Comparison of ENCODE assay signal across 8 mouse cellular contexts in the genomic region with DNA sequence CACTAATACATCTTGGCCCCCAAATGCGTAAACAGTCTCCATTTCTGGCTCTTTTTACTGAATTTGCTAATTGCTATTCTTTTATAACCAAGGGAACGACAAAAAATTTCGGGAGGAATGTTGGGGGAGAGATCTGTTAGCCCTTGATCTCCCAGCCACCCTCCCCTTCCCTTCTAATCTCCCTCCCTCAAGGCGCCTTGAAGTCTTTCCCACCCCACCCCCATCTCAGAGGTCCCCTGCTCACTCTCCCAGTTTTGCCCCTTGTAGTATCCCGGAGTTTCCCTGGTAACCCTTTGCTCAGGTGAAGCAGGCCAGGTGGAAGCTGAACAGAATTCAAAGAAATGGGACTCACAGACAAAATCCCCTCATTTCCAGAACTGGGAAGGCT. TPM values are rescaled to one million over a fixed set of nuclear protein-coding genes. Genes with fewer than 3 reads are reported as not detected.
DNase-seq lines count a peak whose midpoint lies in the region; ATAC-seq lines count a peak whose summit lies in the region.

No protein-coding gene starts in this region.

- 0 out of 2 replicates have a peak overlapping the region, but pooled peaks have one; percentile 4 for H3K27ac ChIP-seq in neural tube, embryonic 11.5 days (ENCODE audit: low read depth, low read length)
- no peak overlapping the region for H3K27ac ChIP-seq in liver, embryonic 15.5 days (replicated peaks)

- no peak for ATAC-seq in neural tube, embryonic 11.5 days (ENCODE audit: insufficient read depth, low FRiP score, low TSS enrichment)
- ATAC-seq in liver, embryonic 15.5 days (ENCODE audit: insufficient read depth), result no peak

- H3K27me3 ChIP-seq in neural tube, embryonic 11.5 days (ENCODE audit: control insufficient read depth, insufficient read depth, low read length), result no peaks in the 10 kb centered on the region
- H3K27me3 ChIP-seq in liver, embryonic 15.5 days, result no peaks in the 10 kb centered on the region

- 10% methylated on average over 5 of the region's 5 CpGs for WGBS in neural tube, embryonic 11.5 days
- whole genome bisulfite sequencing in liver, embryonic 15.5 days (ENCODE audit: insufficient replicate concordance), result 29% methylated on average over 5 of the region's 5 CpGs

- peak; percentile 51 for DNase-seq in embryo, embryonic 10.5 days (ENCODE audit: low spot score)
- no peak for DNase-seq in embryo, embryonic 10 days (ENCODE audit: low spot score)
- no peak for DNase-seq in neural tube, embryonic 11.5 days (ENCODE audit: low spot score)
- no peak for DNase-seq in neural tube, embryonic 10.5 days (ENCODE audit: extremely low spot score, low spot score)
- no peak for DNase-seq in layer of hippocampus, postnatal 36 days
- no peak for DNase-seq in cerebellum, postnatal 4 days (ENCODE audit: low spot score in 2 of 2)
- DNase-seq in cerebellum, adult 8-10 months, result no peak

- peak overlapping the region; percentile 42 for H3K4me2 ChIP-seq in neural tube, embryonic 11.5 days (ENCODE audit: low read depth)
- H3K4me2 ChIP-seq in liver, embryonic 15.5 days, result peak overlapping the region; percentile 49

- H3K4me1 ChIP-seq in neural tube, embryonic 11.5 days (ENCODE audit: control insufficient read depth, insufficient read depth, low read length), result peaks cover 13% of the 10 kb centered on the region
- 0 out of 2 replicates have a peak, but pooled peaks cover 10% of the 10 kb centered on the region for H3K4me1 ChIP-seq in liver, embryonic 15.5 days (replicated peaks)

- H3K9me3 ChIP-seq in neural tube, embryonic 11.5 days (ENCODE audit: control insufficient read depth, low read length), result no peaks in the 10 kb centered on the region
- no peaks in the 10 kb centered on the region for H3K9me3 ChIP-seq in liver, embryonic 15.5 days (replicated peaks)

- peak overlapping the region; percentile 18; the same call in 1 of the 2 replicates for H3K4me3 ChIP-seq in neural tube, embryonic 11.5 days (ENCODE audit: low read depth, low read length)
- no peak overlapping the region for H3K4me3 ChIP-seq in liver, embryonic 15.5 days (replicated peaks)

- H3K9ac ChIP-seq in neural tube, embryonic 11.5 days (ENCODE audit: low read length), result 0 out of 2 replicates have a peak overlapping the region, but pooled peaks have one; percentile 10
- no peak overlapping the region for H3K9ac ChIP-seq in liver, embryonic 15.5 days

- no peaks in the 10 kb centered on the region for H3K36me3 ChIP-seq in neural tube, embryonic 11.5 days (ENCODE audit: control insufficient read depth, insufficient read depth, low read length)
- H3K36me3 ChIP-seq in liver, embryonic 15.5 days (replicated peaks), result no peaks in the 10 kb centered on the region

RNA-seq across cellular contexts. Expression of gene Ccdc42, which starts 37.0 kb away (rescaled TPM):
- polyA plus RNA-seq in neural tube, embryonic 11.5 days (2014; fragmentation: Nextera tagmentation; extraction: Ambion mirVana), result 1.4 and 2.3 TPM in 2 replicates
- polyA plus RNA-seq in liver, embryonic 15.5 days (2015; fragmentation: Nextera tagmentation; extraction: Ambion mirVana), result not detected in 2 replicates
- total RNA-seq in layer of hippocampus, postnatal 36 days (2021), result 1 to 10 TPM; 2.3 to 2.4 TPM
